Mouse (Mus musculus): ENCODE results near the gene Adam19. TPM values are rescaled to one million over a fixed set of nuclear protein-coding genes. Genes with fewer than 3 reads are reported as not detected.
A peak's percentile ranks its signal among the peaks of the same experiment; 100 is the strongest.

Gene Adam19
- polyA plus RNA-seq, 1 experiment from 2014 or later: 25.2 TPM

DNA sequence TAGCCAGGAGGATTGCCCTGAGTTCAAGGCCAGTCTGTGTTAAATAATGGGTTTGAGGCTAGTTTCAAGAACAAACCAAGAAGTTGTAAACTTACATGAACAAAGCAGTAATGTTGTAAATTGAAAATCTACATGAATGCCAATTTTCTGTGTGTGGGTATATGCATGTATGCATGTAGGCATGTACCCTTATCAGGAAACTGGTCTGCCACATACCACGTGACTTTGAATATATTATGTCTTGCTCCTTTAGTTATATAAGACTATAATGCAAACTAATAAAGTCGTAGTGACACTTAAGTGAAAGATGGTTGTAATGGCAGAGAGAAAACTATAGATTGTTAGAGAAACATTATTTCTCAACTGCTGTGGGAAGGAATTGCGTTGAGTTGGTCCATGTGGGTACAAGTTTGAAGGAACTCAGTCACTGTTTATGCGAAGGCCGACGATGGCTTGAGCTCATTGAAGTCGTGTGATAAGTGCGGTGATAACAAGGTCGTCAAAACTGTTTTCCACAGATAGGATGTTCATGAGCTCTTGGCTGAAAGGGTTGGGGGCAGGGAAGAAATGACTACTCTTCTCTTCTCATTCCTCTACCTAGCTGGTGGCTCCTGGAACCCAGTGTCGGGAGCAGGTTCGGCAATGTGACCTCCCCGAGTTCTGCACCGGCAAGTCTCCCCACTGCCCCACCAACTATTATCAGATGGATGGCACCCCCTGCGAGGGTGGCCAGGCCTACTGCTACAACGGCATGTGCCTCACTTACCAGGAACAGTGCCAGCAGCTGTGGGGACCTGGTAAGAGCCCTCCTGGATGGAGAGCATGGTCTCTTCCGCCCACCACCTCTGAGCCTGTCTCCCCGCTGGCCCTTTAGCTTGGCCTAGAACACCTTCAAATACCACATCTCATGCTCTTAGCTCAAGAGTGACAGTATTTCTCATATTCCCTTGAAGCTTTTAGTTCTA is 75.5 kb downstream of the Adam19 start:
- Histone ChIP-seq H3K4me1 (no peaks in the 10 kb centered on the region), H3K27me3 (replicated peaks) (no peaks in the 10 kb centered on the region), H3K4me3 (no peak overlapping the region), H3K4me2 (replicated peaks) (no peak overlapping the region), H3K9ac (no peak overlapping the region), H3K27ac (no peak overlapping the region), H3K36me3 (peaks cover 30% of the 10 kb centered on the region), H3K9me3 (no peaks in the 10 kb centered on the region)
- 92% methylated on average over 17 of the region's 17 CpGs for WGBS
- ATAC-seq (ENCODE audit: low FRiP score, low read depth): no peak

DNA sequence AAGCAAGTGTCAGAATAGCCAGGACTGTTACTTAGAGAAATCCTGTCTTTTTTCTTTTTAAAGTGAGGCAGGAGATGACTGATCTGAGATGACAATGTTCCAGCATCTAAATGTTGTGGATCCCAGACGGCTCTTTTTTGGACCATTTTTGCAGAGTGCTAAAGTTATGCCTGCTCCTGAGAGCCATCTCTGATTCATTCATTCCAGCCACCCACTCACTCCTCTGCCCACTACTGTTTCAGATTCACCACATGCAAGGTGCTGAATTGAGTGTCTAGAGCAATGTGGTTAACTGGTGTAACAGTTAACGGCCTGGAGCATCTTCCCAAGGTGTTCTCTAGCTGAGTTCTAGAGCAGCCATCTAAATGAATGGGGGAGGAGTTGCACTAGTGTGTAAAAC is 79.1 kb downstream of the Adam19 start:
- ATAC-seq (ENCODE audit: low FRiP score, low read depth): no peak
- H3K4me2 ChIP-seq (replicated peaks): no peak overlapping the region
- 86% methylated on average over 2 of the region's 2 CpGs for WGBS

DNA sequence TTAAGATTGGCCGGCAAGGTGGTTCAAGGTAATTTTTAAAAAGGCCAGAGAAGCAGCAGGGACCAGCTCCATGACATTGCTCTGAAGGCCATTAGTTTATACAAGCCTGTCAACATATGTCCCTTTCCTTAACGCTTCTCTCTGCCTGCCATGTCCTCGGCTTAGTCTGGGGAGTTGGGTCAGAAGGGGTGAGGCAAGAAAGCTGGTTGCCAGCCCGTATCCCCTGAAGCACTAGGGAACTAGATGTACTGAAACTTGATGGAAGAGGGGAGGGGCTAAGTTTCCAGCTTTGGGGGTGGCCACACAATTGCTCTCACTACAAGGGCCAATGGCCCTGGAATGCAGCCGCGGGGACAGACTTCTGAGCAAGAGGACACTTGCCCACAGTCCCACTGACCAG is 87.5 kb downstream of the Adam19 start:
- 87% methylated on average over 6 of the region's 6 CpGs for WGBS
- no peak overlapping the region for H3K27ac ChIP-seq
- H3K36me3 ChIP-seq: peaks cover 67% of the 10 kb centered on the region

More for the DNA sequence above, 79.1 kb downstream of the Adam19 start:
- Histone ChIP-seq H3K27me3 (replicated peaks) (no peaks in the 10 kb centered on the region), H3K36me3 (peaks cover 47% of the 10 kb centered on the region), H3K4me1 (no peaks in the 10 kb centered on the region), H3K9ac (no peak overlapping the region), H3K4me3 (no peak overlapping the region), H3K9me3 (no peaks in the 10 kb centered on the region), H3K27ac (no peak overlapping the region)

DNA sequence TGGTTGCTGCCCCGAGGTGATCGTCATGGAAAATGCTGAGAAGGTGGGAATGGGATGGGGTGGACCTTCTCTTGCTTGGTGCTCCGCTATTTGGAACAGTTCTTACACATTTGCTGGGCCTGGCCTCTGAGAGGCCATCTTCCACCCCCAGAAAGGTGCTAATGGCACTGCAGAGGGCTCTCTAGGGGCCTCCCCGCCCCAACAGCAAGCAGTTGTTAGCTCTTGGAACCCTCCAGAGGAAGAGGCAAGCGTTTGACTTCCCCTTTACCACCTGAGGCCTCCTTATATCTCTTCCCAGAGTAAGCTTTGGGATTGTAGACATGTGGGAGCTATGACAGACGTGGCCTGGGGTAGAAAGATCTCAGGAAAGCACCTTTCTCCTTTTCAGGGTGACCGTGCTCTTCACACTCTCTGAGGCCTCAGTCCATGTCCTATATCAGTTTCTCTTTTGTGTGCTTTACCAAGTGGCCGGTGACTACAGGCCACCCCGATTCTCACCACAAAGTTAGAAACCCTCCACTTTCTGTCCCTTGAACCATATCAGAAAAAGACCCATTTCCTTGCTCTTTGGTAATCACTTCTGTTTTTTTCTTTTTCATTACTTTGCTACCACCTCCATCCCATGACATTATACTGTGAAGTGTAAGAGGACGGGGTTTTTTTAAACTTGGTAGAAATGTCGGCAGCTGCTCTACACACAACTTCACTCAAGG is 89.5 kb downstream of the Adam19 start:
- Histone ChIP-seq H3K4me1 (no peaks in the 10 kb centered on the region), H3K36me3 (peaks cover 50% of the 10 kb centered on the region), H3K27ac (no peak overlapping the region), H3K9ac (no peak overlapping the region), H3K4me2 (replicated peaks) (no peak overlapping the region), H3K9me3 (no peaks in the 10 kb centered on the region), H3K4me3 (no peak overlapping the region), H3K27me3 (replicated peaks) (no peaks in the 10 kb centered on the region)
- WGBS: 89% methylated on average over 11 of the region's 11 CpGs
- ATAC-seq (ENCODE audit: low FRiP score, low read depth): no peak

More for the DNA sequence above, 87.5 kb downstream of the Adam19 start:
- Histone ChIP-seq H3K4me1 (no peaks in the 10 kb centered on the region), H3K4me3 (no peak overlapping the region), H3K9ac (no peak overlapping the region), H3K4me2 (replicated peaks) (no peak overlapping the region), H3K27me3 (replicated peaks) (no peaks in the 10 kb centered on the region), H3K9me3 (no peaks in the 10 kb centered on the region)
- ATAC-seq (ENCODE audit: low FRiP score, low read depth): no peak

DNA sequence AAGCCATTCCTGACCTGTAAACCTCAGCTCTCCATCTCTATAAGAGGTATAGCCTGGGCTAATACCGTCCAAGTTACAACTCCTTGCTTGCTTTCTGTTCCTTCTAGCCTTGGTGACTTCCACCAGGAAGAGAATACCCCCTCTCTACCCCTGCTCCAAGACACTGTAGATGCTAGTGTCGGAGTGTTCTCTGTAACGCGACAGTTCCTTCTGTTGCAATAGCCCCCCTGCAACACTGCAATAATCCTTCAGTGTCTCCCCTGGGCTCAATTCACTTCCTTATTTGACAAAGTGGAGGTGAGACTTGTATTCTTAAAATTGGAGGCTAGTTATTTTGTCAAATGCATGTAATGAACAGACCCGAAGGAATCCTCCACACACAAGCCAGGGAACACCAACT is 90.8 kb downstream of the Adam19 start:
- H3K4me2 ChIP-seq (replicated peaks): no peak overlapping the region
- no peaks in the 10 kb centered on the region for H3K27me3 ChIP-seq (replicated peaks)
- no peaks in the 10 kb centered on the region for H3K4me1 ChIP-seq
- WGBS: 91% methylated on average over 5 of the region's 5 CpGs
- H3K9me3 ChIP-seq: no peaks in the 10 kb centered on the region
- peaks cover 37% of the 10 kb centered on the region for H3K36me3 ChIP-seq
- H3K9ac ChIP-seq: no peak overlapping the region
- no peak overlapping the region for H3K4me3 ChIP-seq
- no peak for ATAC-seq (ENCODE audit: low FRiP score, low read depth)
- H3K27ac ChIP-seq: no peak overlapping the region

DNA sequence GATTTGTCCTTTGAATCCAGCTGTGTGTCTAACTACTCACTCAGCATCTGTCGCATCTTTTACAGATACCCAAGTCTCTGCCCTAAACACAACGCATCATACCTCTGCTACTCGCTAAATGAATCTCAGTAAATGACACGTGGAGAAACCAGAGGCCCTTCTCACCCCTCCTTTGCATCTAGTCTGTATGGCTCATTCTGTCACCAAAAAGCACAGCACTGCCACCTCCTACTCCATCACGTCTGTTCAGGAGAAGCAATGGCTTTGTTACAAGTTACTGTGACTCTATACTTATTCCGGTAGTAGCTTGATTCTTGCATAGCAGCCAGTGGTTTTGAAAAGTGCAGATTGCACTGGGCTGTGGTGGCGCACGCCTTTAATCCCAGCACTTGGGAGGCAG is 101.2 kb downstream of the Adam19 start:
- 91% methylated on average over 8 of the region's 8 CpGs for WGBS
- H3K27ac ChIP-seq: no peak overlapping the region
- no peak overlapping the region for H3K9ac ChIP-seq
- H3K9me3 ChIP-seq: no peaks in the 10 kb centered on the region
- H3K4me2 ChIP-seq (replicated peaks): no peak overlapping the region
- H3K4me1 ChIP-seq: no peaks in the 10 kb centered on the region
- no peak for ATAC-seq (ENCODE audit: low FRiP score, low read depth)
- H3K4me3 ChIP-seq: no peak overlapping the region
- no peaks in the 10 kb centered on the region for H3K27me3 ChIP-seq (replicated peaks)
- H3K36me3 ChIP-seq: no peaks in the 10 kb centered on the region

DNA sequence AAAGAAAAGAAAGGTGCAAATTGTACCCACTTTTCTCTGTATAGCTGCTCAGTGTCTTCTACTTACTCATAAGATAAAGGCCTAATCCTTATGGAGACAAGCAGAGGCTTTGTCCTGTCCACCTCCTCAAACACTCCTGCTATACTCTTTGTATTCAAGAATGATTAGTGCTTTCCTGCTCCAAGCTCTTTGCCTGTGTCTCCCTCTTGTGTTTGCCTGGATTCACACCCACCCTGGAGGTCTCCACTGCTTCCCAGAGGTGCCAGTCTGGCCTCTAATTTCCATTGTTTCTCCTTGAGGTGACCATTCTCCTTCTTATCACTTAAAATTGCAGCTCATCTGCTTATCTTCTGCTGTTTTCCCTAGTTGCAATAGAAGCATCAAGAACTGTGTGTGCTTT is 101.7 kb downstream of the Adam19 start:
- Histone ChIP-seq H3K4me1 (no peaks in the 10 kb centered on the region), H3K27ac (no peak overlapping the region), H3K9ac (no peak overlapping the region), H3K4me3 (no peak overlapping the region), H3K27me3 (replicated peaks) (no peaks in the 10 kb centered on the region), H3K4me2 (replicated peaks) (no peak overlapping the region), H3K9me3 (no peaks in the 10 kb centered on the region), H3K36me3 (no peaks in the 10 kb centered on the region)
- ATAC-seq (ENCODE audit: low FRiP score, low read depth): no peak

DNA sequence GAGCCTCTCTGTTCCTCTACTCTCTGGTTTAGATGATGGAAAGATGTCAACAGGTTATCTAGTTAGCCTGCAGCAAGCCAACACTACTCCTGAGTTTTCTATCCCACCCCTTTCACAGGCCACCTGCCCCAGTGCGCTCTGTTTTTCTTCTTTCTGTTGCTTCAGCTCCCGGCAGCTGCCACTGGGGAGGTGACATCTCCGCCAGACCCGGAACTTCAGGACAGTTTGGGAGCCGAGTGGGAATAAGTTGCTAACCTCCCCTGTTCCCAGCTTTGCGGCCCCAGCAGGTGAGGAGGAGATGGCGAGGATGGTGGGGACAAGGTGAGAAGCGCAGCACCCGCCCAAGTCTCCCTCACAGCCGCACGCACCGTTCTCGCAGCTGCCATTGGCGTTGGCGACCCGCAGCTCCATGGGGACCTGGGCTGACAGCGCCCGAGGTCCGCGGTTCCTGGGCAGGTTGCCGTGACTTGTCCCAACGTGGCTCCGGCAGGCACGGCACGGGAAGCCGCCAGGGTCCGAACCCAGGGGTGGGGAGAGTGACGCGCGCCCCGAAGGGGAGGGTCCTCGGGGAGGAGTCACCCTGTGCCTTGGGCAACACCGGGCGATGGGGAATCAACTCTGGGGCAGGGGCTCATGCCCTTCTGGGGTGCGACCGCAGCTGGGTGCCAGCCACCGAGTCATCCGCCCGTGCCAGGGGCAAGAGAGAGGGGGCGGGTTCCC is 110.2 kb downstream of the Adam19 start, which contains the start of gene Nipal4:
Gene Nipal4 (minus strand): TSS at position 643 of the 720 bp plus-strand sequence.
- H3K4me2 ChIP-seq (replicated peaks): peak within 1 kb of the TSS; percentile 81
- WGBS: 1% methylated on average over 40 of the region's 40 CpGs
- H3K27ac ChIP-seq: no peak within 1 kb of the TSS
- peaks cover 14% of the 10 kb centered on the region for H3K27me3 ChIP-seq (replicated peaks)
- peaks cover 12% of the 10 kb centered on the region for H3K4me1 ChIP-seq
- peak within 1 kb of the TSS; percentile 47 for H3K9ac ChIP-seq
- no peaks in the 10 kb centered on the region for H3K36me3 ChIP-seq
- H3K4me3 ChIP-seq: peak within 1 kb of the TSS; percentile 39
- H3K9me3 ChIP-seq: no peaks in the 10 kb centered on the region
- no peak; the same call in 1 of the 2 replicates for ATAC-seq (ENCODE audit: low FRiP score, low read depth)

DNA sequence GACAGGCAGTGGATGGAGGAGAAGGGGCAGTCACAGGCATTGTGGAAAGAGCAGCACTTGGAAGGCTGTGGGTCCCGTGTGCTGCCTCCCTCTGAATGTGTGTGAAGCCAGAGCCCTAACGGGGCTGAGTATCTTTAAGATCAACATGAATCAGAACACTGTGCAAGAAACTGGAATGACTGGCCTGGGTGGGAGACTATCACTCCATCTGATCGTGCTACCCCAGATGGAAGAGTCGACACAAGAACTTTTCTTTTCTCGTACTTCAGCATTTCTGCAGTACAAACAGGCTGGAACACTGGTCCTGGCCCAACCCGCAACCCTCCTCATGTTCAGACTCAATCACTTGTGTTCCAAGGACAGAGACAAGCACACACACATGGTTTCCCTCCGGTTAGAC is 112.7 kb downstream of the Adam19 start:
- H3K36me3 ChIP-seq: no peaks in the 10 kb centered on the region
- peaks cover 12% of the 10 kb centered on the region for H3K4me1 ChIP-seq
- H3K4me3 ChIP-seq: no peak overlapping the region
- no peak overlapping the region for H3K4me2 ChIP-seq (replicated peaks)
- WGBS: 91% methylated on average over 7 of the region's 7 CpGs
- peaks cover 14% of the 10 kb centered on the region for H3K27me3 ChIP-seq (replicated peaks)
- no peak overlapping the region for H3K27ac ChIP-seq
- H3K9ac ChIP-seq: no peak overlapping the region
- no peak for ATAC-seq (ENCODE audit: low FRiP score, low read depth)
- H3K9me3 ChIP-seq: no peaks in the 10 kb centered on the region

DNA sequence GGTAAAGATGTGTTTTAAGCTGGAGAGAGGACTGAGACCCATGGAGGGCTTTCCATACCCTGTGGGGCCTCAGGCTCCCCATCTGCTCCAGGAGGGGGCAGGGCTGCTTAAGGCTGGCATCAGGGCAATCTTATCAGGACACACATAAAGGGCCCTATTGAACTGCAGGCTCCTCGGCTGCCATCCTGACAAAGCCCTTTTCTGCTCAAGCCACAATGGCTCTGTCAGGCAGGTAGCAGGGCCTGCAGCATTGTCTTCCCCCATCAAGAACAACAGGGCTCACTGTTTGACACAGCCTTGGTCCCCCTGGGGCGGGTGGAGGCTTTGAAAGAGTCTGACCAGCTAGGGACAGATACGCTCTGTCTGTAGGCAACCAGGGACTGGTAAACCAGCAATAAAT is 114.1 kb downstream of the Adam19 start:
- H3K9me3 ChIP-seq: no peaks in the 10 kb centered on the region
- H3K4me3 ChIP-seq: no peak overlapping the region
- H3K36me3 ChIP-seq: no peaks in the 10 kb centered on the region
- WGBS: 37% methylated on average over 3 of the region's 3 CpGs
- H3K27ac ChIP-seq: no peak overlapping the region
- H3K27me3 ChIP-seq (replicated peaks): peaks cover 14% of the 10 kb centered on the region
- 0 out of 2 replicates have a peak overlapping the region, but pooled peaks have one; percentile 13 for H3K9ac ChIP-seq
- H3K4me1 ChIP-seq: peaks cover 12% of the 10 kb centered on the region
- no peak for ATAC-seq (ENCODE audit: low FRiP score, low read depth)
- H3K4me2 ChIP-seq (replicated peaks): no peak overlapping the region

DNA sequence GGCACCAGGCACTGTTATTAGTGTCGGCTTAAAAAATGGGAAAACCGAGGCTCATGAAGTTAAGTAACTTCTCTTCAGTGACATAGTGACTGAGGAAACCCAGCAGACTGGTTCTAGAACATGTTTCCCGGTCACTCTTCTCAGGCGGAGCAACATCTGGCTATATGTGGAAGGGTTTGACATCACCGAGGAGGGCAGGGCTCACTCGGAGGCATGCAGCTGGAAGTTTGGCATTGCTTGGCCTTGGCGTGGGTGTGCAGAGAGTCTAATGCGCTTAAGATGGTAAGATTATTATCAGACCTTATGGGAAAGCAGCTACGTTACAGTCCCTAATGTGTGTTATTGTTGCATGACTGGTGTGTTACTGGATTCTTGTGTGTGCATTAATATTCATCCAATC is 116.3 kb downstream of the Adam19 start:
- H3K36me3 ChIP-seq: no peaks in the 10 kb centered on the region
- H3K4me2 ChIP-seq (replicated peaks): no peak overlapping the region
- H3K4me3 ChIP-seq: no peak overlapping the region
- H3K27ac ChIP-seq: no peak overlapping the region
- no peaks in the 10 kb centered on the region for H3K9me3 ChIP-seq
- no peak overlapping the region for H3K9ac ChIP-seq
- no peak for ATAC-seq (ENCODE audit: low FRiP score, low read depth)
- peaks cover 5% of the 10 kb centered on the region; the same call in 1 of the 2 replicates for H3K4me1 ChIP-seq
- whole genome bisulfite sequencing: 95% methylated on average over 9 of the region's 9 CpGs
- 0 out of 2 replicates have a peak, but pooled peaks cover 3% of the 10 kb centered on the region for H3K27me3 ChIP-seq (replicated peaks)

DNA sequence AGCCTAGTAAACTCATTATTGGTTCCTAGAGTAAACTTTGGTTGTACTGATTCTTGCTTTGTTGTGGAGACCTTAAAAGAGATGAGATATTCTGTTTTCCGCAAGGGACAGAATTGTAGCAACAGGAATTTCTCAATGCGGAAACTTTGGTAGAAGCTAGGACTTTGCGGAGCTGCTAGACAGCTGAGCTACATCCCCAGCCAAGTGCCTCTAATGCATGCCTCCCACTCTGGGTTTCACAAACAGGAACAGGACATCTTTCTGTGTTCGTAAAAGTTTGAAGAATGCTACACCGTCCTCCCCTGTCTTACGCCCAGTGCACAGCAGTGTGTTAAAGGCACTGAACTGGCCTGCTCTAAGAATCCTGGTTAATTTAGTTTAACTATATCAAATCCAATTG is 120.4 kb downstream of the Adam19 start:
- Histone ChIP-seq H3K9me3 (no peaks in the 10 kb centered on the region), H3K27me3 (replicated peaks) (no peaks in the 10 kb centered on the region), H3K4me3 (no peak overlapping the region), H3K27ac (no peak overlapping the region), H3K36me3 (no peaks in the 10 kb centered on the region), H3K4me1 (no peaks in the 10 kb centered on the region), H3K9ac (no peak overlapping the region), H3K4me2 (replicated peaks) (no peak overlapping the region)
- no peak for ATAC-seq (ENCODE audit: low FRiP score, low read depth)
- 95% methylated on average over 6 of the region's 6 CpGs for WGBS

Data from neural tube, embryonic 12.5 days (tissue).